Mouse (Mus musculus) T-helper 1 cell (primary cell): Measurements from ENCODE around the gene Mettl6.
"Not testable (repeated sequence)": the region's sequence is repeated elsewhere in the genome, so short reads cannot be mapped to it uniquely, and the experiment has no call there.

Experiments
- in situ Hi-C: fragments of 300-600 bp; cut with MboI, MseI; formaldehyde crosslinking; loops from one replicate; pipeline ENCODE4 v1.15.1; 2025; ENCODE audit warnings: high pct_unique_total_duplicates

The Mettl6 gene

DNA sequence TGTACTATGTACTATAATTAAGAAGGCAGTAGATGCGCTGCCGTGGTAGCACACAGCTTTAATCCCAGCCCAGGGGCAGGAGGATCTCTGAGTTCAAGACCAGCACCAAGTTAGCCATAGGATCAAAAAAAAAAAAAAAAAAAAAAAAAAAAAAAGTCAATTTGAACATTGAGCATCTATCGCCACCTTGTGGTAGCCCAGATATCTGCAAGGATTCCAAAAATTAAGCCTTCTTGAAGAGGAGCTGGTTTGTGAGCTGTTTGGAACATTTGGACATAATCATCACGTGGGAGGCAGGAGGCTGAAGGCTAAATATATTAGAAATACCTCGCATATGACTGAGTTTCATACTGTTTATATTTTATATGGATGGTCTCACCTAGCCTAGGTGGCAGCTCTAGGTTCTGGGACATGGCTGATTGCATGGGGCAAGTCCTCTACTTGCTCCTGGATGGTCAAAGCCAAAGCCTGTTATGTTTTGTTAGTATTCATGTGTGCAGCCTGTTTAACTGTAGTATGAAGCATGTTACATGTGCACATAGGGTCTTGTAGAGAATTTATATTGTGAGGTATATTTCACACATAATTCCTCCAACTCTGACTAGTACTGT, 22.3 kb downstream of the Mettl6 start:
- in situ Hi-C loops, result loop anchor here (5.0 kb wide), 1 partner anchor 200 kb away; no protein-coding TSS in a partner anchor

DNA sequence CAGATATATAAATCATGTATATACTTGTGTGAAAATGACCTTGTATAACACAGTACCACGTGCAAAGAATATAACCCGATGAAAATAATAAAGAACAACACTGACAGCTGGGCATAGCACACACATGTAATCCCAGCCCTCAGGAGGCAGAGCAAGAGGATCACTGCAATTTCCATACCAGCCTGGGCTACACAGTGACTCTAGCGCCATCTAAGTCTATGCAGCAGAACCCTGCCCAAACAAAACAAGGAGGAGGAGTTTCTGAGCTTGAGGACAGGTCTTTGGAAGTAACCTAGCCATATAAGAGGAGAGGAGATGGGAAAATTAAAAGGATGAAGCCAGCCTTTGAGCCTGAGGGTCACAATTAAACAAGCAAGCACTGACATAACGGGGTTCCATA, 25.1 kb downstream of the Mettl6 start:
- in situ Hi-C loops, result loop anchor here (5.0 kb wide), 1 partner anchor 197 kb away; no protein-coding TSS in a partner anchor

DNA sequence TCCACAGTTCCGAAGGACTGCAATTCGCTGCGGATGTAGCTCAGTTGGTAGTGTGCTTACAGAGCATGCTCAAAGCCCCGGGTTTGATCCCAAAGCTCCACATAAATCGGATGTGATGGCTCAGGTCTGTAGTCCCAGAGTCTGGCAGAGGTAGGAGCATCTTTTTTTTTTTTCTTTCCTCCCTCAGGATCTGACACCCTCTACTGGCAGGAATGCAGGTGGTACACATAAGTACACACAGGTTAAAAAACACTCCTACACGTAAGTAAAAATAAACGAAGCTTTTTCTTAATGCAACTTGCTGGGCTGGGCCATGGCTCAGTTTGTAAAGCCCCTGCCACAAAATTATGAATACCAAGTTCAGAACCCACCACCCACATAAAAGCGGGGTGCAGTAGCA, 30.7 kb downstream of the Mettl6 start:
- in situ Hi-C loops, result no loop called here

DNA sequence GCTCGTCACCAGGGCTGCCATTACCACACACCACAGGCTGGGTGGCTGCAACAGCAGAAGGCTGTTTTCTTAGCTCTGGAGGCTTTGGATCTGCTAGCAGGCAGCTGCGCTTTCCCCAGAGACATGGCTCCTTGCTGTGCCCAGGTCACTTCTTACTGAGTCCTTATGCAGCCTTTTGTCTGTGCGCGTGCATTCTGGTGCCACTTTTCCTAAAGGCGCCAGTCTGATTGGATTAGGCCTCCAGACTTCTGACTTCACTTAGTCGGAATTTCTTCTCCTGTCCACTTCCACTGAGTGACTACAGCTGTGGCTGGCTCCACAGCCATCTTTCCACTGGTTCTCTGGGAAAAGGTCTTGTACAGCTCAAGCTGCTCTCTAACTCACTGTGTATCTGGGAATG, 32.0 kb downstream of the Mettl6 start:
- in situ Hi-C loops, result no loop called here

DNA sequence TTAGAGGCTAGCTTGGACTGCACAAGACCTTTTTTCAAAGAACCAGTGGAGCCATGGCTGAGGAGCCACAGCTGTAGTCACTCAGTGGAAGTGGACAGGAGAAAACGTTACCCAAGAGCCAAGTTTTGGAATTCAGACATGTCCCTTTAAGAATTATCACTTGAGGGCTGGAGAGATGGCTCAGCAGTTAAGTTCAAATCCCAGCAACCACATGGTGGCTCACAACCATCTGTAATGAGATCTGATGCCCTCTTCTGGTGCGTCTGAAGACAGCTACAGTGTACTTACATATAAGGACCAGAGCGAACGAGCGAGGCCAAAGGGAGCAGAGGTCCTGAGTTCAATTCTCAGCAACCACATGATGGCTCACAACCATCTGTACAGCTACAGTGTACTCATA, 32.6 kb downstream of the Mettl6 start:
- in situ Hi-C loops, result not testable (repeated sequence)

DNA sequence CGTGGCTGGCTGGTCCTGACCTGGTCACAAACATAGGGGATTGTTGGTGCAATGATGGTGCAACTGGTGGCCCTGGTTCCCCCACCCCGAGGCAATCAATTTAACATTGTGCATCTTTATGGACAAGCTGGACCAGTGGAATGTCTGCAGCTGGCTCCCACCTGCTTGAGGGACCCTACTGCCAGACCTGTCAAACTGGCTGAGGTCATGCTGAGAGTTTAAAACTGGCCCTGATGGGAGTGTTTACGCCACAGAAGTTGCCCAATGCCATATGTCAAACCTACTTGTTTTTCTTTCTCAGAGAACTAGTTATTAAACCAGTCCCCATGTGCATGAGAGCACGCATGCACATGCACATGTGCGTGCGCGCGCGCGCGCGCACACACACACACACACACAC, 36.8 kb downstream of the Mettl6 start:
- in situ Hi-C loops, result loop anchor here (5.0 kb wide), 1 partner anchor 71 kb away; no protein-coding TSS in a partner anchor

DNA sequence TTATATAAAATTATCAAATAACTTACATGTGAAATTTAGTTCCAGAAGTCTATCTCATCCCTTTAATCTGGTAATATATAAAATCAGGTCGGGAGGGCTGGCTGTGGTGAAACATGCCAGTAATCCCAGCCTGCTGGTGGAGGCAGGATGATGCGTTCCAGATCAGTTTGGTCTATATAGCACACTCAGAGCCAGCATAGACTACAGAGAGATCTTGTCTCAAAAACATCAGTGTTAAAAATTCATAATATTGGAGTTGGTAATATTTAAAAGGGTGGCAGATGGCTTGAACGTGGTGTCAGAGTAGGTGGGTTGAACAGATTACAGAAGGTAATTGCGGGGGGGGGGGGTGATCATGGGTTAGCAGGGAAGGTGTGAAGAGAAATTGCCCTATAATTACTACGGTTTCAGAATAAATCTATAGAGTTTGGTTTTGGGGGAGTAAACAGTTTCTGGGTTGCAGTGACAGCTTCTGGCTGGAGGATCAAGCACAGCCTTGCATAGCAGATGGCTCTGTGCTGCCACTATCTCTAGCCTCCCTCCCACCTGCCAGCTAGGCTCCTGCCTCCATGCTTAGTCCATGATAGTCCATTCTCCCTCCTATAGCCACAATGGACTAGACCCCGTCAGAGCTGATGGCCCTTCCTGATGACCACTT, 38.6 kb downstream of the Mettl6 start:
- in situ Hi-C loops, result loop anchor here (5.0 kb wide), 1 partner anchor 69 kb away; no protein-coding TSS in a partner anchor

DNA sequence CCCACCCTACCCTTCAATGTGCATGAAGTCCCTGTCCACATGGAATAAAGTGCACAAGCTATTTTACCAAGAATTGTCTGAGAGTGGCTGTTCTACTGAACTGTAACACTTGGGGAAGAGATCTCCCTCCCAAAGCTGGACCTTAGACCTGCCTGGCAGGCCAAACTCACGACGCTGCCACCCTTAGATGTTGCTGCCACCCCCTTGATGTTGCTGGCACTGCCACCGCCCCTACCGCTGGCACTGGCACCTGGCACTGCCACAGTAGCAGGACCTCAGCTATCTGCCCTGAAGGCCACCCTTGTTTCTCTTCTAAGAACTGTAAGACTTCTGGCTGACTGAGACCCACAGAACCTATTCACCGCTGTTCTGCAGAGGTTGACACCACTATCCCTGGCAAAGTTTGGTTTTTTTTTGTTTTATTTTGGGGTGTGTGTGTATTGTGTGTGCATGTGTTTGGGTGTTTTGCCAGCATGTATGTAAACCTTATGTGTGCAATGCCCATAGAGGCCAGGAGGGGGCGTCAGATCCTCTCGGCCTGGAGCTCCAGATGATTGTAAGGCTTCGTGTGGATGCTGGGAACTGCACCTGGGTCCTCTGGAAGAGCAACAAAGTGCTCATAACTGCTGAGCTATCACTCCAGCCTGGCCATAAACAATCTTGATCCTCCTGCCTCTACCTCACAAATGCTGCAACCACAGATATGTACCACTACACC, 39.8 kb downstream of the Mettl6 start:
- in situ Hi-C loops, result loop anchor here (5.0 kb wide), 1 partner anchor 68 kb away; no protein-coding TSS in a partner anchor

DNA sequence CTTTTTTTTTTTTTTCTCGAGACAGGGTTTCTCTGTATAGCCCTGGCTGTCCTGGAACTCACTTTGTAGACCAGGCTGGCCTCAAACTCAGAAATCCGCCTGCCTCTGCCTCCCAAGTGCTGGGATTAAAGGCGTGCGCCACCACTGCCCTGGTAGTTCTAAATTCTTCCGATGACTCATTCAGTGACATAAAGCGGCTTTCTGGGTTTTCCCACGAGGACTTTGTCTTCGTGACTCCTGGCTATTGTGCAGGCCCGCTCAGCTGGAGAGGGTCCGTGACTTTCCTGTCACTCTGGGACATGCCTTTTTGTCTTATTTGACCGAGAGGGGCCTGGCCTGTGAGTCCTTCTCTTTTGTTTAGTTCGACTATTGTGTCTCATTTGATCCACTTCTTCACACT, 40.9 kb downstream of the Mettl6 start:
- in situ Hi-C loops, result not testable (repeated sequence)

DNA sequence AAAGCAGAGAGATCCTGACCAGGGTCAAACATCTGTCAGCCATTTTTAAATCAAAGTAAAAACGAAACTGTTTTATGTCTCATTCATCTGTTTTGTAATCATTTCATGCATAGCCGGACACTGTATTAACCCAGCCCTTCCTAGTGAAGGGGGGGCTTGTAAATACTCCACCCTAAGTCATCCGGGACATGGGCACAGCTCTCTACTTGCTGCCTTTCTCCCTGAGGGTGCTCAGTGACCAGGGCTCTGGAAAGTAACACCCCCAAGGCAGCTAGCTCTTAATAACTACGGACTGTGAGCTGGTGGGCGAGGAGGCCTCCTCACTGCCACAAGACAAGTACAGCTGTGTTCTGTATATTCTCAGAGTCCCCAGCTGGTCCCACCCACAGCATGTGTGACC, 45.8 kb downstream of the Mettl6 start:
- in situ Hi-C loops, result no loop called here

DNA sequence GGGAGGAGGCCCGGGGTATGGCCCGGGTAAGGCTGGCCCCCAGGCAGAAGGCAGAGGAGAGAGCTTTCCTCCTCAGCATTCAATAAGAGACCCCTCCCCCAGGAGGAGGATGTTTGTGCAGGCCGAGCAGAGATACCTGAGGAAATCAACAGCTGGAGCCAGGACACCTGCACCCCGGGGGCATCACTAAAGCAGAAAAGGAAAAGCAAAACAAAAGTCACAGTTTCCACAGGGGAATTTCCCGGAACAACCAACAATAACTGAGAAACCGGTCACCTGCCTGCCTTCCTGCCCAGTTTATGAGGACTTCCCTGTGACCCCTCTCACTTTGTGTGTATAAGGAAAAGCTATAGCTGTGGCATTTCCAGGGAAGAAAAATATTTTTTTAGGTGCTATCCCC, 51.2 kb downstream of the Mettl6 start:
- in situ Hi-C loops, result no loop called here

DNA sequence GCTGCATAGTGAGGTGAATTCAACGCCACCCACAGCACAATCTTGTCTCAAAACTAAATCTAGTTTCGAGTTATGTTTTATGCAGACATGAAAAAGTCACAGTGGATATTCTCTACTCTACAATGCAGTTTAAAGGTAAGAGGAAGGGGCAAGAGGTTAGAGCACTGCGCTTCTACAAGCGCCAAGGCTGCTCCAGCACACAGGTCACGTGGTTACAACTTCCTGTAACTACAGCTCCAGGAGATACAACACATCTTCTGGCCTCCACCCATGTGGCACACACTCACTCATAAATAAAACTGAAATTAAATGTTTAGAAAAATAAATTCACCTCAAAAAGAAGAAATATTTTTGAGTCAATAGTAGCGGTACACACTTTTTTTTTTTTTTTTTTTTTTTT, 54.1 kb downstream of the Mettl6 start:
- in situ Hi-C loops, result no loop called here

DNA sequence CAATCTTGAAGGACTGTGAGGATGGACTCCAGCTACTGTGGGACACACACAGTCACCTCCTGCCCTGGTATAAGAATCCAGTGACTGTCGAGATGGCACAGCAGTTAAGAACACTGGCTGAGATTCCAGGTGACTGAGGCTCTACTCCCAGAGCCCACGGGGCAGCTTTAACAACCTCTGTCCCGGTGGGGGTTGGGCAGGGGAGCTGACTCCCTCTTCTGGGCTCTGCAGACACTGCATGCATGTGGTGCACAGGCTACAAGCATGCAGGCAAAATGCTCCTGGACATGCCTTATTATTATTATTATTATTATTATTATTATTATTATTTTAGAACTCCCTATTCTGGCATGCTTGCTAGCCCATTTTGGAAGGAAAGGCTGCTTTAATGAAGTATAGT, 54.6 kb downstream of the Mettl6 start:
- in situ Hi-C loops, result no loop called here

DNA sequence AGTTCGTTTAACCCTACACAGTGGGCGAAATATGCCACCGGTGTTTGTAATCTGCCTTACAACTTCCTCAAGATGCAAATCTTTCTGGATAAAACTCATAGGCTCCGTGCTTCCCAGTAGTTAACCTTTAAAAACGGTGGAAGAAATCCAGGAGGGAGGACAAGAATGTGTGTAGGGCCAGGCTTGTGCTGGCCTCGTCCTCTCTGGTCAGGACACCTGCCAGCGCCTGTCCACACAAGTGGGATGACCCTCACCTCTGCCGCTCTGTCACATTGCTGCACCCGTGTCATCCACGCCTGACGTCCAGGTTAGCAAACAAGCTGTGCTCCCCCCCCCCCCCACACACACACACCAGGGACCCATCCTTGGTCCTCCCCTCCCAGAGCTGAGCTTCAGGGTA, 55.6 kb downstream of the Mettl6 start:
- in situ Hi-C loops, result no loop called here

DNA sequence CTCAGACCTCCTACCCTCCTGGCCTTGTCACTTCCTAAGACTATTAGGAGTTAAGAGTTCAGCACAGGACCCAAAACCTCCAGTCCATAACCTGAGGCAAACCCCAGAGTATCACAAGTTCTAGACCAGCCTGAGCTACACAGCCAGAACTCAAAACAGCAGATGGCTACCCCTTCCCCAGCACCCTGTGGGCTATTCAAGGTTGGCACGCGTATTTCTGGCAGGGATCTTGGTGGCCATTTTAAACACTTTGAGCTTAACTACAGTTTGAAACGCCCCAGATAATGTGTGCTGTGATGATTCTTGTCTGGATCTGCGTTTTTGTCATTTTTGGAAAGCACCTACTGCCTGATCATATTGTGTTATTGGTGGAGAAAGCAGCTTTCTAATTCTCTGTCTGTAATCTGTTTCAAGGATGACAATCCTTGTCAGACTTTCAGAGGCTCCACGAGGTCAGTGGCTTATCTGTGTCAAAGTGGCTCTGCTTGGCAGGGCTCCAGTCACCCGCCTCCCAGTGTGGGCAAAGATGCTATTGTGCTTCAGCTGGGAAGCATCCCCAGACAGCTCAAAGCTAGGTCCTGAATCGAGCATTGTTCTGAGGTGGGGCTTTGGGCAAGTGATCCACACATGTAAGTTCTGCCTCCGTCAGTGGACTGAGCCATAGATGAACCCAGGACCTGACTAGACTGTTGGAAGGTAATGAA, 56.9 kb downstream of the Mettl6 start:
- in situ Hi-C loops, result no loop called here

DNA sequence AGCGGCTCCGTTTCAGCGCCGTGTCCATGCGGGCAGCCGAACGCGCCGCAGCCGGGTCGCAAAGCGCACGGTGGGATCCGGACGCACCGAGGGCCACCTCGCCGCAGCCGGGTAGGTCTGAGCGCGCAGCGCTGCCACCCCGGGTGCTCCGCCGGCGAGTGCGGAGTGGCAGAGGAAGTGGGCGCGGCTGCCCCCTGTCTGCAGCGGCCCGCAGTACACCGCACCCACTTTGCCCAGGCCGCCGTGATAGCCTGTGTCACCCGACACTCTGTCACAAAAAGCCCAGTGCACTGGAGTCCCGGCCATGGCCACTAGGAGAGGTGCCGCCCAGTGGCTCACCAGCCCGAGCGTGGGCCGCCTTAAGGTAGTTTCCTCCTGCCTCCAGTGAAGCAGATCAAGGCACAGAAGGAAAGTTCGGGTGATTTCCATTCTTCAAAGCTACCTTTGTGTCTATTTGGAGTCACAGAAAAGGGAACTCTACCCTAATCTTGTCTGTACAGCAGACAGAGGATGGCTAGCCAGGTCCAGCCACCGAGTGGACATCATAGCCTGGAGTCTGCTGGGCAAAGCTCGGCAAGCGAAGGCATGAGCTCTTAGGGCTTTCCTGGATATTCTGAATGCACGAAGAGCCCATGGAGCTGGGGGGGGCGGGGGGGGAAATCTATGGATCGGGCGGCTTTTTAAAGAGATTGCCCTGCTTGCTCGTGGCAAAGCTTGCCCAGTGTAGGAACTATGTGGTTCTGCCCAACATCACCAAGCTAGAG, 58.7 kb downstream of the Mettl6 start, which contains the start of gene Sh3bp5:
Gene Sh3bp5 (minus strand): TSS at position 149 of the 764 bp plus-strand sequence.
- in situ Hi-C loops, result no loop called here

DNA sequence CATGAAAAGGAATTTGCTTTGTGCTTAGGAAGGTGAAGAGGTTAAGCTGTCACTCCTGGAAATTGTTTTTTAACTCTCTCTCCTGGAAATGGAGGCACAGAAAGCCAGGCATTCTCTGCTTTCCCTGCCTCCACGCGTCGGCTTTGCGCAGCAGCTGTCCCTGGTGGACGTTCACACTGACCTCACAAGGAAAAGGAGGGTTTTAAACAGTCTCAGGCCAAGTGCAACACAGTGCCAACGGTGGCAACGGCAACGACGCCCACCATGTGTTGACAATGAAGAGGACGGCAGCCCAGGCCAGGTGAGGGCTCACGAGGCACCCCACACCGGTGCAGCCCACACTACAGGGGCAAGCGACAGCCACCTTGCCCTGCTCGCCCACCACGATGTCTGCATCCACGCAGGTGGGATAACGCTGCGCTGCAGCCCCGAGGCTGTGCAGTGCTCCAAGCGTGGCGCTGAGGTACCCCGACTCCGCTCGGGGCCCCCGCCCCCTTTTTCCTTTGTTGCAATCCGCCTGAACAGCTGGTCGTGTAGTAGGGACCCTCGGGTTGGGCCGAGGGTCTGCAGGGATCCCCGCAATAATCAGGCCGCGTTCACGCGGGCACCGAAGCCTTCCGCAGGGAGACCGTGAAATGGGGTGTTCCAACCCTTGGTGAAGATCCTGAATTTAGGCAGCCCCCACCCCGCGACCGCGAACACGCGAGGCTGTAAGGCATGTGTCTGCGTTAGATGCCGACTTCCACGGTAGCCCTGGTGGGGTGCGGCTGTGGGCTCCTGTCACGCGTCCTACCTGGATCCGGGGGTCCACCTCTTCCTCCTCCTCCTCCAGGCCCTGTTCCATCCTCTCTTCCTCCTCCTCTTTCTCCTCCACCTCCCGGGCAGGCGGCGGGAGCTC, 59.6 kb downstream of the Mettl6 start:
- in situ Hi-C loops, result no loop called here

DNA sequence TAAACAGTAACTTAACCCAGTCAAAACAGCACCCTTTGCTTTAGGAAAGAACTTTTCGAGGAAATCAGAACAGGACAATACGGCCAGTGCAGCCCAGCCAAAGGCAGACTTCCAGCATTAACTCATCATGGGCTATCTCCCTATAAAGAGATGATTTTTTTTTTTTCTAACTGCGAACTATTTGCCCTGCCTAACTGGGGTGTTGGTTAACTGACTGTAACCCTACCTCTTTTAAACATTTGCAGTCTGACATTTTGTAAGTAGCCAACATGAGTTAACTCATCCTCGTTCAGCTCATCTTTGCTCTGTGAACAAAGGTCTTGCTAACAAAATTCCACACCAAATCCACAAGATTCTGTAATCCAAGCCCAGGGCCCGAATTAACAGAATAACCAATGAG, 60.4 kb downstream of the Mettl6 start:
- in situ Hi-C loops, result loop anchor here (5.0 kb wide), 1 partner anchor 37 kb away; no protein-coding TSS in a partner anchor

DNA sequence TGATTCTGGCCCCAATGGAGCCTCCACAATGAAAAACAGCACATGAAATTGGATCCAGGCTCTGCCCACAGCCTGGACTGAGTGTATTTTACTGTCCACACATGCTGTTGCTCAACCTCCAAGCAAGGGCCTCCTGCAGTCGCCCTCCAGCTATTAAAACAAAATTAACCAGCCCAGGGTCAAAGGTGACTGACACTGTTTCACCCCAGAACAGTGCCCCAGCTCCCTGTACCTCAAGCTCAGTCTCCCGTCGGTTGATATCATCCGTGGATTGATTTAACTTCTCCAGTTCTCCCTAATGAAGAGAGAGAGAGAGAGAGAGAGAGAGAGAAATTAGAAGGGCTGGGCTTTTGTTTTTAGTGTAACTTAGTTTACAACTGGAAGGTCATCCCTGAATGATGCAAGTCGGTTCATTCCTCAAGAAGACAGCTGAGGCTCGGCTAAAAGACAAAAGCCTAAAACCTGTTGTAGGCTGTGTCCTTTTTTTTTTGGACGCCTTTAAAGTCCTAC, 60.9 kb downstream of the Mettl6 start:
- in situ Hi-C loops, result loop anchor here (5.0 kb wide), 1 partner anchor 37 kb away; no protein-coding TSS in a partner anchor

DNA sequence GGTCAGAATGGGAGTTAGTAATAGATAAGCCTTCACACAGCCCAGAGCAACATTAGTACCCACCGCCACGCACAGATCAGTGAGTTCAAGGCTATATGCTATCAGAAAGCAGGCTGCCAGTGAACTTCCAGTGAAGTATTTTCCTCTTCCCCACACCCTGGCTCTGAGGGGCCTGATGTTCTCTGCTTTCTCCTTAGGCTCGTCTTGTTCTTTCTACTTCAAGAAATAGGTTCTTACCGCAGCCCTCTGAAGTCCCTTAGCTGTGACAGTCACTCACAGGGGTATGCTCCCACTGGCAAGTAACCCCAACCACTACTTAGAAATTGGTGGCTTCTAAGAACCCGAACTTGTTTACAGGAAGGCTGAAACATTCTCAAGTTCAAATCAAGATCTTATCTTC, 61.7 kb downstream of the Mettl6 start:
- in situ Hi-C loops, result loop anchor here (5.0 kb wide), 1 partner anchor 36 kb away; no protein-coding TSS in a partner anchor
